Mouse (Mus musculus) ES-CJ7 (cell line): Measurements from ENCODE around the gene Trim43b.
A peak's percentile ranks its signal among the peaks of the same experiment; 100 is the strongest.
"Not testable (repeated sequence)": the region's sequence is repeated elsewhere in the genome, so short reads cannot be mapped to it uniquely, and the experiment has no call there.

Source experiments
- DNase-seq: peaks from one replicate; pipeline ENCODE4 v3.0.0; 2011; ENCODE audit warnings: low read depth, low spot score

Trim43b gene

GRCm38 (mm10) chr9:89092735-89093134 lies at the start of gene Trim43b:
Trim43b (minus strand) TSS chr9:89092835.
- not testable (repeated sequence) for DNase-seq

GRCm38 (mm10) chr9:89104576-89104975 lies 11.9 kb upstream of the Trim43b start:
- DNase-seq = peak; percentile 38

GRCm38 (mm10) chr9:89086746-89087145 lies 5.9 kb downstream of the Trim43b start:
- DNase-seq = not testable (repeated sequence)

DNA sequence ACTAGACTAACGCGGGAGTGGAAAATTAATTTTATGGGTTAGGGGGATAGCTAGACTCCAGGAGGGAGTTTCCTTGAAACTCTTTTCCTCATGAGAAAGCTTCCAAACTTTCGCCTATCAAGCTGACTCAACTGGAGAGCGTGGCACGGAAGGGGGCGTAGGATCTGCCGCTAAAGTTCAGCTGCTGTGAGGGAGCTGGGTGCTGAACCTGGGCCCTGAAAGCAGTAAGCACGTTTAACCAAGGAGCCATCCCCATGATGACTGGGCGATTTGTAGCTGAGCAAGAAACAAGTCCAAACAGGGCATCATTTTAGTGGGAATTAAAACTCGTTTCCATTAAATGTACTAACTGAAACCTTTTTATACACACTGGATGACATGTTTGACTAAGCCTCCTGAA lies 13.0 kb downstream of the Trim43b start:
- DNase-seq = not testable (repeated sequence)

- not testable (repeated sequence) for DNase-seq
Measured at GRCm38 (mm10) chr9:89076508-89076907, 16.1 kb downstream of the Trim43b start.

- not testable (repeated sequence) for DNase-seq
Measured at GRCm38 (mm10) chr9:89067143-89067501, 25.5 kb downstream of the Trim43b start.

- DNase-seq = peak; percentile 41
Measured at GRCm38 (mm10) chr9:89066378-89067142, 26.1 kb downstream of the Trim43b start.
